Mouse (Mus musculus) cerebellum, adult 2 months (tissue): Measurements from ENCODE around the gene Dcaf8. TPM values are rescaled to one million over a fixed set of nuclear protein-coding genes. Genes with fewer than 3 reads are reported as not detected.

Experiments
- DNase-seq, 2 experiments: peaks; one replicate each; pipeline ENCODE4 v3.0.0; 2021
- H3K27ac ChIP-seq: fragments of 200-500 bp; 2 replicates; pipeline ENCODE4 v1.5.1; 2012; ENCODE audit warnings: low read length, control low read depth, inconsistent platforms; ENCODE audit not compliant: insufficient read depth
- H3K27me3 ChIP-seq: fragments of 200-500 bp; 2 replicates; pipeline ENCODE4 v1.6.1; 2012; ENCODE audit warnings: inconsistent platforms, mild to moderate bottlenecking, low read length, moderate library complexity; ENCODE audit not compliant: control insufficient read depth, insufficient read depth
- H3K4me1 ChIP-seq: fragments of 200-500 bp; 2 replicates; pipeline ENCODE4 v1.6.1; 2011; ENCODE audit warnings: low read length; ENCODE audit not compliant: control insufficient read depth, insufficient read depth
- H3K4me3 ChIP-seq: fragments of 200-500 bp; replicated peaks from 2 replicates; pipeline ENCODE3; 2011; ENCODE audit warnings: mild to moderate bottlenecking, low read depth, low read length, control low read depth; ENCODE audit not compliant: insufficient read depth
- CTCF ChIP-seq: fragments of 200-500 bp; IDR thresholded peaks from 2 replicates; pipeline ENCODE4 v1.5.1; 2011; ENCODE audit warnings: low read depth, mild to moderate bottlenecking, control low read depth, low read length, moderate library complexity, borderline replicate concordance; ENCODE audit not compliant: insufficient read depth
- POLR2A ChIP-seq: fragments of 200-500 bp; IDR thresholded peaks from 2 replicates; pipeline ENCODE4 v1.6.1; 2011; ENCODE audit warnings: low read length, control low read depth, borderline replicate concordance; ENCODE audit not compliant: insufficient read depth
- WGBS: fragments of 180-500 bp; shearing (Covaris S2); methylation state at CpG from one replicate; pipeline ENCODE4 v1.1.7; 2018; 5-methylcytosine and 5-hydroxymethylcytosine counted together
- polyA plus RNA-seq: library from polyadenylated mRNA; depleted of rRNA; stranded (reverse); fragments of >200 nt; gene quantifications from 2 replicates; pipeline ENCODE4 v1.2.3, GENCODE M21; 2012

The Dcaf8 gene
- polyA plus RNA-seq, 1 experiment, result 118 TPM

DNA sequence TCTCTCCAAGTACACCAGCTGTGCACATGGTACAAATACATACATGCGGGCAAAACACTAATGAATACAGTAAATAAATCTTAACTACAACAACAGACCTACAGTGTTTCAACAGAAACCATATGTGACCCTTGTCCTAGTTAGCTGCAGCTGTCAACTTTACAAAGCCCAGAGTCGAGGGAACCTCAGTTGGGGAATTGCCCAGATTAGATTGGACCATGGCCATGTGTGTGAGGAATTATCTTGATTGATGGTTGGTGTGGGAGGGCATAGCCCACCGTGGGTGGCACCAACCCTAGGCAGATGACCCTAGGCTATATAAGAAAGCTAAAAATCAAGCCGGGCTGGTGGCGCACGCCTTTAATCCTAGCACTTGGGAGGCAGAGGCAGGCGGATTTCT, 15.6 kb upstream of the Dcaf8 start:
- no peak overlapping the region for H3K4me3 ChIP-seq
- TF ChIP-seq CTCF (no peak), POLR2A (no peak)
- WGBS, result 76% methylated on average over 7 of the region's 7 CpGs
- no peaks in the 10 kb centered on the region for H3K27me3 ChIP-seq
- no peaks in the 10 kb centered on the region; the same call in 1 of the 2 replicates for H3K4me1 ChIP-seq
- H3K27ac ChIP-seq, result no peak overlapping the region
- no peak for DNase-seq

DNA sequence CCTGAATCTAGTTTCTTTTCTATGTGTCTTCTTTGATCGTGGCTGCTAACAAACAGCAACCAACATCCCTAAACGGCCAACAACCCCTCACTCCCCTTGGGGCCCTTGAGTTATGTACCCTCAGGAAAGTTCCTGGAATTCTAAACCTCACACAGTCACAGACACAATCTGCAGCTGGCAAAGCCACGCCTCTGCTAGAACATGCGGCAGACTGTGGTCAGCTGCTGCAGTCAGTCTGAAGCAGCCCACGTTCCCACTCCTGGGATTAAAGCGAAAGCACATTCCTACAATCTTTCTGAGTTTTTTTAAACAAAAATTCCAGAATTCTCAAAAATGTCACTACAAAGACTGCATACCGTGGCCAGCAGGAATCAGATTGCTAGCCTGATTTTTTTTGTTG, 14.3 kb upstream of the Dcaf8 start:
- TF ChIP-seq POLR2A, result no peak
- no peak for TF ChIP-seq CTCF
- Histone ChIP-seq H3K4me1 (no peaks in the 10 kb centered on the region), H3K4me3 (no peak overlapping the region), H3K27me3 (no peaks in the 10 kb centered on the region), H3K27ac (no peak overlapping the region)
- DNase-seq, result no peak
- WGBS, result 83% methylated on average over 7 of the region's 7 CpGs

DNA sequence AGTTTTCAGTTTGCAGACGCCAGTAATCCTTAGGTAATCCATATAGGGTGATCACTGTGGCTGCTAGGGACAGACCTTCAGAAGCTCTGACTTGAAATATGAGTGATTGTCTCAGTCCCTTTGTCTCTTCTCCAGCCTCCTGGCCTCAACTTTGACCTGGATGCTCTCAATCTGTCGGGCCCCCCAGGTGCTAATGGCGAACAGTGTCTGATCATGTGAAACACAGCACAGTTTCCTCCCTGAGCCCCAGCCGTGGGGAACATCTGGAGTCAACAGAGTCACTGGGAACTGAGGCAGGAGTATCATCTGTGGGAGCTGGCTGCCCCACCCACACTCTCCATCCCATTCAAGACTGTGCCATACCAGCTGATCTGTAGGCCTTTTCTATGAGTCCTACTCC, 13.8 kb upstream of the Dcaf8 start:
- DNase-seq, result no peak
- WGBS, result 87% methylated on average over 4 of the region's 4 CpGs
- no peak for TF ChIP-seq POLR2A
- no peak for TF ChIP-seq CTCF

DNA sequence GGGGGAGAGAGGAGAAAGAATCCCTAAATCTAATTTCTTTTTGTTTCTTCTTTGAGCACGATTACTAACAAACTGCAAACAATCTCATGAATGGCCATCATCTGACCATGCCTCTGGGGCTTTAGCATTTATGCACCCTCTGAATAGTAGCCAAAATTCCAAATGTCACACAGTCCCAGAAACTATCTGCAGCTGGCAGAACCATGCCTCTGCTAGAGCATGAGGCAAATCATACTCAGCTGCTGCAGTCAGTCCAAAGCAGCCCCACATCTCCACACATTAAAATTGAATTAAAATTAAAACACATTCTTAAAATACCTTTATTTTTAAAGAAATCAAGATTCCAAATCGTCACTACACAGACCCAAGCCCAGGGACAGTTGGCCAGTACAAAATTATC, 7.7 kb upstream of the Dcaf8 start:
- no peaks in the 10 kb centered on the region for H3K4me1 ChIP-seq
- no peak for TF ChIP-seq CTCF
- TF ChIP-seq POLR2A, result no peak
- no peaks in the 10 kb centered on the region for H3K27me3 ChIP-seq
- H3K27ac ChIP-seq, result no peak overlapping the region
- no peak overlapping the region for H3K4me3 ChIP-seq
- no peak for DNase-seq
- WGBS, result 80% methylated on average over 2 of the region's 2 CpGs

More for the DNA sequence above, 13.8 kb upstream of the Dcaf8 start:
- Histone ChIP-seq H3K4me1 (no peaks in the 10 kb centered on the region), H3K27ac (no peak overlapping the region), H3K27me3 (no peaks in the 10 kb centered on the region), H3K4me3 (no peak overlapping the region)

DNA sequence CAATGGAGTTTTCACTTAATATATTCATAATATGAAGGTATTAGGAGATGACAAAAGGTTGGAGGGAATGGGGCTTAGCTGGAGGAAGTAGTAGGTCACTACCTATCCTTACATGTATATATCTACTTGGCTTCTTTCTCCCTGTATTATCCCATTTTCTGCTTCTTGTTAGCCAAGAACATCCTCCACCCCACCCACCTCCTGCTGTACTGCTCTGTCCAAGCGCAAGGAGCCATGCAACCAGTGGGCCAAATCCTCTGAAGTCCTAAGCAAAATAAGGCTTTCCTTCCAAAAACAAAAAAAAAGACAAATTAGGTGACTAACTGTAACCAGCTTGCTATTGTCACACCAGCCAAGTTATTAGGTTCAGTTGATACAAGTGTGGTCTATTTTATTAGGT, 7.1 kb upstream of the Dcaf8 start:
- Histone ChIP-seq H3K27me3 (no peaks in the 10 kb centered on the region), H3K4me3 (no peak overlapping the region), H3K4me1 (no peaks in the 10 kb centered on the region), H3K27ac (no peak overlapping the region)
- no peak for TF ChIP-seq POLR2A
- no peak for TF ChIP-seq CTCF
- WGBS, result 84% methylated on average over 1 of the region's 1 CpGs
- no peak for DNase-seq

DNA sequence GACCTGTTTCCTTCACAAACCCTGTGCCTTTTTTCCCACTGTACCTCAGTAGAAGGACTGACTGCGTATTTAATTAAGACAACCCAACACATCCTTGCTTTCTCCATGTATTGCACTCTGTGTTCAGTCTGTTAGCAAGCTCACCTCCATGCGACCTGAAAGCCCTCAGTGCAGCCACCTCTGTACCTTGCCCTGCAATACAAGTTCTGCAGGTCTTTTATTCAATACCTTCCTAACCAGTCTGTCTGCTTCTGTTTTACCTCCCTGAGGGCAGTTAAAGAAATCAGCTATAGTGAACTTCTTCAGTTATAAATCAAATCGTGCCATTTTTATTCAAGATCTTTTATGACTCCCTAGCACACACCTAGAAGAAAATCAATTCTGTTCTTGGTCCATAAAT, 6.4 kb upstream of the Dcaf8 start:
- Histone ChIP-seq H3K4me1 (no peaks in the 10 kb centered on the region), H3K27me3 (no peaks in the 10 kb centered on the region), H3K4me3 (no peak overlapping the region), H3K27ac (no peak overlapping the region)
- no peak for DNase-seq
- WGBS, result 81% methylated on average over 3 of the region's 3 CpGs
- no peak for TF ChIP-seq CTCF
- TF ChIP-seq POLR2A, result no peak

DNA sequence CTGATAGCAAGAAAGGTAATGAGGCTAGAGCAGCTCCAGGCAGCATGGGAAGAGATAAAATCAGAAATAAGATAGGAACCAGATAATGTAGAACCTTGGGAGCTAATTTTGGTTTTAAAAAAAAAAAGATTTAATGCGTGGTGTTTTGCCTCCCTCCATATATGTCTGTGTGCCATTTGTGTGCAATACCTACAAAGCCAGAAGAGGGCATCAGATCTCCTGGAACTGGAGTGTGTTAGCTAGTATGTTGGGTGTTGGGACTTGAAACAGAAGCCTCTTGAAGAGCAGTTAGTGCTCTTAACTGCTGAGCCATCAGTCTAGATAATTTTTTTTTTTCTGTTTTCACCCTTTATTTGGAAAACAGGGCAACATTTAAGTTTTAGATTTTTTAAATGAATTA, 4.3 kb upstream of the Dcaf8 start:
- peak; percentile 37 to 69 for DNase-seq
- Histone ChIP-seq H3K4me1 (no peaks in the 10 kb centered on the region), H3K4me3 (no peak overlapping the region), H3K27me3 (no peaks in the 10 kb centered on the region), H3K27ac (no peak overlapping the region)
- 9% methylated on average over 1 of the region's 1 CpGs for WGBS
- TF ChIP-seq CTCF, result peak; percentile 54; the same call in 1 of the 2 replicates
- TF ChIP-seq POLR2A, result no peak

DNA sequence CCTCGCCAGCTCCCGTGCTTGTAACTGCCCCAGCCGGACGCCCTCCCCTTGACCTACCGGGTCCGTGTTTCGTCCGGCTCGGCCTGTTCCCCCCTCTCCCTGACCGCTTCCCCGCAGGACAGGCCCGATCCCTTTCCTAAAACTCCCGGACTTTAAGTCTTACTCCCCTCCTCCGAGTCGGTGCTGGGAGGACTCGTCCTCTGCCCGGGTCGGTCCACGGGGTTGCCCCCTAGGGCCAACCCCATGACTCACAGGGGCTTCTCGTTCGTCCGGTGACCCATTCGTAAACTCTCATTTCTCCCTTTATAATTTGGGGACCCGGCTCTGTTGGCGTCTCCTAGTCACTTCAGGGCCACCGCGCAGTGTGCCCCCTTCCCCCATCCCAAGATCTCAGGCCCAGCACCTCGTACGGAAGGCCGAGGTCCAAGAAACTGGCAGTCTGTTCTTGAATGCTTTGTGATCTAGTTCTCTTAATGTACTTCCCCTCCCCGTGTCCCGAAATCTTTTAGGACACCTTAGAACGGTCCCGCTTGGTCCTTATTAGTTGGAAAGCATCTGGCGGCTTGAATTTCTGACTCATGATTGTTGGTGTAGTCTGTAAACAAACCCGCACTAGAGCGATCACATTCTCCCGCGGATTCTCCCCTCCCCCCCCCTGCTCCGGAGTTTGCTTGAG, 533 bp downstream of the Dcaf8 start:
- no peaks in the 10 kb centered on the region for H3K27me3 ChIP-seq
- DNase-seq, result peak in 1 of 2 experiments; percentile 59
- under 1% methylated on average over 40 of the region's 40 CpGs for WGBS

More for the DNA sequence above, 533 bp downstream of the Dcaf8 start:
- Histone ChIP-seq H3K4me1 (peaks cover 6% of the 10 kb centered on the region; the same call in 1 of the 2 replicates), H3K27ac (peak overlapping the region; percentile 89), H3K4me3 (peak overlapping the region; percentile 79)
- TF ChIP-seq POLR2A, result no peak
- TF ChIP-seq CTCF, result no peak
